24 mouse cellular contexts compared by ENCODE assay signal in the genomic region with DNA sequence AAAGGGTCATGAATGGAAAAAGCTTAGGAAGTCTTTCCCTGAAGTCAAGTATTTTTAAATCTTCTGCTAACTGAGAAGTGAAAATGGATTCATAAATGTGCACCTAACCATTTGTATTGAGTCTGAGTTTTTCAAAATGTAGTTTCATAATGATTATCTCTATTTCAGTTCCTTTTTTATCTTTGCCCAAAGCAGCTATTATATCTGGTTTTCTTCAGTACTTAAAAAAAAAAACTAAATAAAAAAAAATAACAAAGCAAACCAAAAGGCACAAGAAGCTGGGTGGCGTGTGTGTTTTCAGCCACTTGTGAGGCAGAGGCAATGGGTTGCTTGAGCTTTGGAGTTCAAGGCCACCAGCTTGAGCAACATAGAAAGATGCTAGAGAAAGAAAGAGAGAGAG. TPM values are rescaled to one million over a fixed set of nuclear protein-coding genes. Genes with fewer than 3 reads are reported as not detected.
A peak's percentile ranks its signal among the peaks of the same experiment; 100 is the strongest.
DNase-seq lines count a peak whose midpoint lies in the region; ATAC-seq and TF ChIP-seq lines count a peak whose summit lies in the region.
"Had no signal": no experiment of that assay in that cellular context is flagged by ENCODE, and none has a peak within 500 bp of the region (broad histone marks: within the 10 kb centered on the region; RNA-seq: fewer than 3 reads in every experiment).

No protein-coding gene starts in this region.

- no peak for TF ChIP-seq POLR2A in MEL (IDR thresholded peaks at IDR 0.05; ENCODE audit: control insufficient read depth in 1 of 2, insufficient read depth in 1 of 2, low read depth in 1 of 2, low read length in 2 of 2, poor library complexity in 1 of 2)

- intact Hi-C loops in heart, postnatal 36 days (cut with DNase I) = no loop called here

- H3K4me1 ChIP-seq in MEL (ENCODE audit: control insufficient read depth in 1 of 2, insufficient read depth in 2 of 2, low read length in 2 of 2) = no peaks in the 10 kb centered on the region
- H3K4me1 ChIP-seq in intestine, embryonic 16.5 days (ENCODE audit: control insufficient read depth, insufficient read depth, low read length) = no peaks in the 10 kb centered on the region
- H3K4me1 ChIP-seq in forebrain, embryonic 16.5 days (replicated peaks; ENCODE audit: control insufficient read depth, insufficient read depth, low read length) = peaks cover 4% of the 10 kb centered on the region; the same call in 1 of the 2 replicates
- H3K4me1 ChIP-seq: forebrain, embryonic 10.5 days had no signal

- WGBS in intestine, embryonic 16.5 days = 82% methylated on average over 1 of the region's 1 CpGs
- WGBS in forebrain, embryonic 16.5 days = 70% methylated on average over 1 of the region's 1 CpGs

- no peak for TF ChIP-seq EP300 in MEL (IDR thresholded peaks at IDR 0.05; ENCODE audit: low read depth in 1 of 2, low read length in 2 of 2)

- no peak overlapping the region for H3K4me2 ChIP-seq in intestine, embryonic 16.5 days (ENCODE audit: low read depth, low read length)
- H3K4me2 ChIP-seq in forebrain, embryonic 16.5 days (ENCODE audit: low read length) = no peak overlapping the region
- H3K4me2 ChIP-seq: embryonic facial prominence, embryonic 13.5 days; embryonic facial prominence, embryonic 15.5 days; forebrain, embryonic 12.5 days had no signal

- H3K4me3 ChIP-seq in MEL (ENCODE audit: control insufficient read depth in 1 of 2, insufficient read depth in 1 of 2, low read depth in 2 of 2, low read length in 2 of 2) = no peak overlapping the region
- H3K4me3 ChIP-seq in intestine, embryonic 16.5 days (ENCODE audit: low read length) = no peak overlapping the region
- no peak overlapping the region for H3K4me3 ChIP-seq in forebrain, embryonic 16.5 days (replicated peaks; ENCODE audit: low read length)
- H3K4me3 ChIP-seq: embryonic facial prominence, embryonic 13.5 days; embryonic facial prominence, embryonic 15.5 days; erythroblast, embryonic 14.5 days; forebrain, embryonic 10.5 days; forebrain, embryonic 12.5 days had no signal

- TF ChIP-seq CTCF in MEL (IDR thresholded peaks at IDR 0.05 in 2 of 3, conservative IDR thresholded peaks at IDR 0.05 in 1 of 3; ENCODE audit: control insufficient read depth in 1 of 3, insufficient read depth in 1 of 3, low read depth in 2 of 3, low read length in 3 of 3, poor library complexity in 1 of 3, severe bottlenecking in 1 of 3) = no peak

- H3K27me3 ChIP-seq in MEL (ENCODE audit: control insufficient read depth in 1 of 2, insufficient read depth in 2 of 2, low read length in 2 of 2) = no peaks in the 10 kb centered on the region
- H3K27me3 ChIP-seq in splenic B cell, adult 2 months (ENCODE audit: control insufficient read depth, insufficient read depth, low read length, poor library complexity, severe bottlenecking) = no peaks in the 10 kb centered on the region
- H3K27me3 ChIP-seq in intestine, embryonic 16.5 days (replicated peaks; ENCODE audit: control insufficient read depth, insufficient read depth, low read length) = no peaks in the 10 kb centered on the region
- no peaks in the 10 kb centered on the region for H3K27me3 ChIP-seq in forebrain, embryonic 16.5 days (replicated peaks; ENCODE audit: control insufficient read depth, insufficient read depth, low read length)
- H3K27me3 ChIP-seq: embryonic facial prominence, embryonic 13.5 days; embryonic facial prominence, embryonic 15.5 days; forebrain, embryonic 12.5 days had no signal

- no peak for TF ChIP-seq RAD21 in MEL (IDR thresholded peaks at IDR 0.05; ENCODE audit: low read depth, low read length)

- no peaks in the 10 kb centered on the region for H3K36me3 ChIP-seq in MEL (ENCODE audit: control insufficient read depth in 1 of 2, insufficient read depth in 2 of 2, low read length in 2 of 2)
- H3K36me3 ChIP-seq in splenic B cell, adult 2 months (ENCODE audit: control insufficient read depth, insufficient read depth, low read length, poor library complexity, severe bottlenecking) = no peaks in the 10 kb centered on the region
- H3K36me3 ChIP-seq in intestine, embryonic 16.5 days (ENCODE audit: control insufficient read depth, insufficient read depth, low read length) = no peaks in the 10 kb centered on the region
- H3K36me3 ChIP-seq in forebrain, embryonic 16.5 days (ENCODE audit: control insufficient read depth, insufficient read depth) = no peaks in the 10 kb centered on the region
- H3K36me3 ChIP-seq: embryonic facial prominence, embryonic 13.5 days; embryonic facial prominence, embryonic 15.5 days; forebrain, embryonic 10.5 days; forebrain, embryonic 12.5 days; G1E had no signal

- peak; percentile 51 for DNase-seq in heart, adult 11 months
- DNase-seq in heart, postnatal 36 days = no peak
- no peak for DNase-seq in MEL (ENCODE audit: low read depth, low spot score)
- peak; percentile 43 for DNase-seq in splenic B cell, adult 2 months (ENCODE audit: low read depth, low spot score)
- DNase-seq: adrenal gland, adult 2 months; adrenal gland, postnatal 10 days; adrenal gland, postnatal 25 days; cerebellum, adult 11 months; cerebellum, adult 18-20 months; cerebellum, adult 8-10 months; cerebellum, adult 9-11 months; cerebellum, postnatal 14 days; cerebellum, postnatal 36 days; embryo, embryonic 11 days; forebrain, postnatal 0 days had no signal

- H3K9me3 ChIP-seq in MEL (replicated peaks; ENCODE audit: insufficient read depth, low read length) = no peaks in the 10 kb centered on the region
- no peaks in the 10 kb centered on the region for H3K9me3 ChIP-seq in intestine, embryonic 16.5 days (ENCODE audit: control insufficient read depth, low read length)
- 0 out of 2 replicates have a peak, but pooled peaks cover 3% of the 10 kb centered on the region for H3K9me3 ChIP-seq in forebrain, embryonic 16.5 days (ENCODE audit: control insufficient read depth, low read length)
- H3K9me3 ChIP-seq: embryonic facial prominence, embryonic 15.5 days; forebrain, embryonic 12.5 days; G1E had no signal

- no peak for ATAC-seq in intestine, embryonic 16.5 days
- no peak for ATAC-seq in forebrain, embryonic 16.5 days
- ATAC-seq: forebrain, embryonic 14.5 days; forebrain, postnatal 0 days had no signal

- H3K27ac ChIP-seq in MEL (ENCODE audit: control insufficient read depth, low read depth, low read length) = no peak overlapping the region
- H3K27ac ChIP-seq in intestine, embryonic 16.5 days (ENCODE audit: low read length) = no peak overlapping the region
- H3K27ac ChIP-seq in forebrain, embryonic 16.5 days (ENCODE audit: low read length) = no peak overlapping the region
- H3K27ac ChIP-seq: embryonic facial prominence, embryonic 13.5 days; embryonic facial prominence, embryonic 15.5 days; forebrain, embryonic 10.5 days; forebrain, embryonic 12.5 days had no signal

- H3K9ac ChIP-seq in MEL (ENCODE audit: control insufficient read depth, low read depth, low read length, poor library complexity, severe bottlenecking) = no peak overlapping the region
- H3K9ac ChIP-seq in intestine, embryonic 16.5 days (ENCODE audit: low read depth, low read length) = no peak overlapping the region
- H3K9ac ChIP-seq in forebrain, embryonic 16.5 days (replicated peaks; ENCODE audit: low read depth, low read length) = no peak overlapping the region
- H3K9ac ChIP-seq: embryonic facial prominence, embryonic 13.5 days; embryonic facial prominence, embryonic 15.5 days; forebrain, embryonic 12.5 days; forebrain, postnatal 0 days had no signal

- no peaks in the 10 kb centered on the region for H3K79me2 ChIP-seq in MEL (ENCODE audit: control insufficient read depth, insufficient read depth, low read length, poor library complexity)

TF ChIP-seq in MEL, 35 proteins besides CTCF, POLR2A, EP300 and RAD21:
- TF ChIP-seq ZNF384 (IDR thresholded peaks at IDR 0.05; ENCODE audit: low read depth, low read length) = peak; percentile 68
- no peak for TF ChIP-seq KAT2A (conservative IDR thresholded peaks at IDR 0.05; ENCODE audit: low read depth, low read length)
- TF ChIP-seq GATA1 (IDR thresholded peaks at IDR 0.05; ENCODE audit: low read depth, low read length) = 0 out of 2 replicates have a peak, but pooled peaks have one; percentile 12
- TF ChIP-seq BHLHE40 (IDR thresholded peaks at IDR 0.05; ENCODE audit: borderline replicate concordance, low read depth, low read length) = no peak

RNA-seq across cellular contexts. Expression of gene Camk1d, which starts 26.6 kb away (rescaled TPM):
- total RNA-seq in heart, postnatal 36 days (2021) = 1 to 10 TPM; 3.6 to 5.2 TPM
- total RNA-seq in MEL (2012; rRNA removed) = 2.9 and 3.7 TPM in 2 replicates
- 1 to 10 TPM in 1 of 2 experiments, not detected in 1; 4.4 TPM for polyA plus RNA-seq in MEL (2012; ENCODE audit: insufficient read depth in 1 of 2, insufficient read length in 2 of 2, low read depth in 1 of 2, low replicate concordance in 2 of 2, missing spikeins in 1 of 2)
- 23.1 and 27.0 TPM in 2 replicates for polyA plus RNA-seq in intestine, embryonic 16.5 days (2015; fragmentation: Nextera tagmentation; extraction: Ambion mirVana)
- polyA plus RNA-seq in forebrain, embryonic 16.5 days (2015; fragmentation: Nextera tagmentation; extraction: Ambion mirVana) = 8.1 and 10.6 TPM in 2 replicates

Comparison
In these comparisons a context has a peak if more than half of its experiments do, and no peak if none do; other contexts are left out.
1. DNase-seq: peak in heart, adult 11 months (single experiment) and splenic B cell, adult 2 months (single experiment); none in heart, postnatal 36 days (0 of 2) and MEL (single experiment).